Mouse (Mus musculus): Measurements from ENCODE around the gene Gm42372. TPM values are rescaled to one million over a fixed set of nuclear protein-coding genes. Genes with fewer than 3 reads are reported as not detected.
A peak's percentile ranks its signal among the peaks of the same experiment; 100 is the strongest.

Gene Gm42372
- total and polyA plus RNA-seq, 3 experiments, result 0.42 TPM; not detected in 2

DNA sequence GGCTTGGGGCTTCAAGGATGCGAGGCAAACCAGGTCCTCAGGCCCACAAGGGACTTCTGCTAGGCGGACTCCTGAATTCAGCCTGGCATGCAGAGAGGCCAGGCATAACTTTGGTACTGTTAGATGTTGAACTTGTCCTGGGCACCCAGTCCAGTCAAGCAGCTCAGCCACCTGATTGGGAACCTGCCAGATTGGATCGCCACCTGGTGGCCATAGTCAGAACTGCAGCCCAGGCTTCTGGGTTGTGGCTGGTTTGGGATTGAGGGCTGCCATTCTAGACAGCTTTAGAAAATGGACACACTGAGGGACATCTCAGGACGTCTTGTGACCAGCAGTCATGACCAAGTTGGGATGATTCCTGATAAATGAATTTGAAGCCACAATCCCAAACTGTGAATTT lies 16.8 kb downstream of the Gm42372 start:
- Histone ChIP-seq H3K36me3 (ENCODE audit: control insufficient read depth in 1 of 2, insufficient read depth in 2 of 2, low read length in 2 of 2) (peaks cover 0 to 9% of the 10 kb centered on the region in 2 experiments; a peak in 2 of 4 replicates), H3K4me3 (ENCODE audit: control insufficient read depth in 1 of 2, insufficient read depth in 1 of 2, low read depth in 2 of 2, low read length in 2 of 2) (peak overlapping the region in 1 of 2 experiments; percentile 4; a peak in 1 of 4 replicates), H3K27ac (ENCODE audit: control insufficient read depth, low read depth, low read length) (no peak overlapping the region), H3K9me3 (replicated peaks; ENCODE audit: insufficient read depth, low read length) (no peaks in the 10 kb centered on the region), H3K9ac (ENCODE audit: control insufficient read depth, low read depth, low read length, poor library complexity, severe bottlenecking) (no peak overlapping the region), H3K27me3 (ENCODE audit: control insufficient read depth in 1 of 2, insufficient read depth in 2 of 2, low read length in 2 of 2) (no peaks in the 10 kb centered on the region), H3K4me1 (ENCODE audit: control insufficient read depth in 1 of 2, insufficient read depth in 2 of 2, low read length in 2 of 2) (peaks cover 8 to 12% of the 10 kb centered on the region in 2 experiments), H3K79me2 (ENCODE audit: control insufficient read depth, insufficient read depth, low read length, poor library complexity) (no peaks in the 10 kb centered on the region)
- peak; percentile 79 for DNase-seq (ENCODE audit: low read depth, low spot score)
- TF ChIP-seq TCF12 (IDR thresholded peaks at IDR 0.05; ENCODE audit: low read depth, low read length), result no peak
- no peak for TF ChIP-seq UBTF (IDR thresholded peaks at IDR 0.05; ENCODE audit: borderline replicate concordance, insufficient read depth, low read depth, low read length)
- TF ChIP-seq ELF1 (IDR thresholded peaks at IDR 0.05; ENCODE audit: low read depth, low read length), result no peak
- no peak for TF ChIP-seq NRF1 (IDR thresholded peaks at IDR 0.05; ENCODE audit: insufficient read depth, low read depth, low read length, poor library complexity, severe bottlenecking)
- TF ChIP-seq NELFE (IDR thresholded peaks at IDR 0.05; ENCODE audit: low read depth, low read length), result no peak
- TF ChIP-seq E2F4 (IDR thresholded peaks at IDR 0.05; ENCODE audit: borderline replicate concordance, low read depth, low read length), result no peak
- TF ChIP-seq RCOR1 (IDR thresholded peaks at IDR 0.05; ENCODE audit: low read depth, low read length), result no peak
- peak; percentile 49; the same call in 1 of the 2 replicates for TF ChIP-seq SIN3A (IDR thresholded peaks at IDR 0.05; ENCODE audit: low read length)
- TF ChIP-seq MAX (IDR thresholded peaks at IDR 0.05; ENCODE audit: low read length), result no peak
- TF ChIP-seq ZKSCAN1 (IDR thresholded peaks at IDR 0.05; ENCODE audit: low read depth, low read length), result no peak
- no peak for TF ChIP-seq MEF2A (IDR thresholded peaks at IDR 0.05; ENCODE audit: extremely low read depth, insufficient replicate concordance, low read depth, low read length, poor library complexity, severe bottlenecking)
- no peak for TF ChIP-seq EP300 (IDR thresholded peaks at IDR 0.05; ENCODE audit: low read depth in 1 of 2, low read length in 2 of 2)
- TF ChIP-seq RAD21 (IDR thresholded peaks at IDR 0.05; ENCODE audit: low read depth, low read length), result peak; percentile 72
- no peak for TF ChIP-seq ETS1 (IDR thresholded peaks at IDR 0.05; ENCODE audit: low read depth, low read length)
- TF ChIP-seq CHD2 (IDR thresholded peaks at IDR 0.05; ENCODE audit: low read length), result no peak
- peak; percentile 76 for TF ChIP-seq ZC3H11A (IDR thresholded peaks at IDR 0.05; ENCODE audit: low read depth, low read length)
- TF ChIP-seq KAT2A (conservative IDR thresholded peaks at IDR 0.05; ENCODE audit: low read depth, low read length), result no peak
- TF ChIP-seq CTCF (IDR thresholded peaks at IDR 0.05 in 2 of 3, conservative IDR thresholded peaks at IDR 0.05 in 1 of 3; ENCODE audit: control insufficient read depth in 1 of 3, insufficient read depth in 1 of 3, low read depth in 2 of 3, low read length in 3 of 3, poor library complexity in 1 of 3, severe bottlenecking in 1 of 3), result peak; percentile 96 to 99 (median 98)
- TF ChIP-seq ZMIZ1 (IDR thresholded peaks at IDR 0.05; ENCODE audit: low read depth, low read length), result no peak
- no peak for TF ChIP-seq MXI1 (IDR thresholded peaks at IDR 0.05; ENCODE audit: low read depth, low read length)
- TF ChIP-seq USF1 (IDR thresholded peaks at IDR 0.05; ENCODE audit: low read depth, low read length), result no peak
- peak; percentile 98 for TF ChIP-seq SMC3 (IDR thresholded peaks at IDR 0.05; ENCODE audit: low read depth, low read length)

Measured in MEL (cell line).